Mouse (Mus musculus): ENCODE measurements around the gene Rest.

Rest gene

GRCm38 (mm10) chr5:77309051-77309906 lies 44.0 kb downstream of the Rest start:
- DNase-seq (ENCODE audit: low spot score in 2 of 2): peak in 1 of 2 experiments; percentile 50

GRCm38 (mm10) chr5:77309924-77310772 lies 44.9 kb downstream of the Rest start, which contains the start of the genes Noa1 and Polr2b:
Gene Noa1 (minus strand): TSS chr5:77310084.
Gene Polr2b (plus strand): TSS chr5:77310147.
- peak; percentile 97 to 99 for DNase-seq (ENCODE audit: low spot score in 2 of 2)

GRCm38 (mm10) chr5:77314206-77314605 lies 48.9 kb downstream of the Rest start:
- no peak for DNase-seq (ENCODE audit: low spot score in 2 of 2)

- no peak for DNase-seq (ENCODE audit: low spot score in 2 of 2)
Measured at GRCm38 (mm10) chr5:77314986-77315385, 49.7 kb downstream of the Rest start.

GRCm38 (mm10) chr5:77324936-77325335 lies 59.6 kb downstream of the Rest start:
- no peak for DNase-seq (ENCODE audit: low spot score in 2 of 2)

GRCm38 (mm10) chr5:77330154-77330553 lies 64.9 kb downstream of the Rest start:
- DNase-seq (ENCODE audit: low spot score in 2 of 2): no peak
